Mouse (Mus musculus) C2C12 (cell line): ENCODE measurements around the gene Blnk.

Source experiments
- CEBPB ChIP-seq: IDR thresholded peaks from one replicate; pipeline ENCODE4 v1.6.1; 2011; ENCODE audit warnings: low read depth, mild to moderate bottlenecking, control low read depth, moderate library complexity
- CTCF ChIP-seq: IDR thresholded peaks from one replicate; pipeline ENCODE4 v1.5.1; 2011; ENCODE audit not compliant: control insufficient read depth, insufficient read depth, insufficient read length
- MAX ChIP-seq: IDR thresholded peaks from one replicate; pipeline ENCODE4 v1.6.1; 2011; ENCODE audit warnings: mild to moderate bottlenecking, control low read depth
- MYOD1 ChIP-seq: IDR thresholded peaks from one replicate; pipeline ENCODE4 v1.6.1; 2011; ENCODE audit warnings: low read depth; ENCODE audit not compliant: control insufficient read depth, insufficient read length
- MYOG ChIP-seq: IDR thresholded peaks from one replicate; pipeline ENCODE4 v1.6.1; 2011; ENCODE audit not compliant: control insufficient read depth, insufficient read length; ENCODE audit errors: extremely low read depth
- USF1 ChIP-seq: IDR thresholded peaks from one replicate; pipeline ENCODE4 v1.6.1; 2011; ENCODE audit warnings: low read depth, mild to moderate bottlenecking, control low read depth, moderate library complexity

GRCm38 (mm10) chr19:40995449-40996401 lies 1.4 kb upstream of the Blnk start:
- TF ChIP-seq CTCF (no peak), MYOG (no peak), MYOD1 (peak; percentile 88), CEBPB (peak; percentile 74), MAX (peak; percentile 94), USF1 (peak; percentile 48)
